Mouse (Mus musculus) lung, embryonic 14.5 days (tissue): ENCODE measurements around the gene Gm20388. TPM values are rescaled to one million over a fixed set of nuclear protein-coding genes. Genes with fewer than 3 reads are reported as not detected.

Experiments
- ATAC-seq: fragments of 200-750 bp; cut with Nextera tagmentation; 2 replicates; pipeline ENCODE4 v1.8.0; 2017; ENCODE audit warnings: mild to moderate bottlenecking, moderate TSS enrichment, moderate library complexity; ENCODE audit not compliant: insufficient read depth
- DNase-seq: peaks from one replicate; pipeline ENCODE4 v3.0.0-alpha.2; 2015
- H3K27ac ChIP-seq: fragments of 300-500 bp; sonication (generic); 2 replicates; pipeline ENCODE4 v1.5.1; 2014; ENCODE audit warnings: low read depth, mild to moderate bottlenecking, moderate library complexity
- H3K27me3 ChIP-seq: fragments of 300-500 bp; sonication (generic); 2 replicates; pipeline ENCODE4 v1.6.1; 2014; ENCODE audit warnings: low read length, control low read depth; ENCODE audit not compliant: insufficient read depth
- H3K36me3 ChIP-seq: fragments of 300-500 bp; sonication (generic); 2 replicates; pipeline ENCODE4 v1.6.1; 2014; ENCODE audit warnings: control low read depth; ENCODE audit not compliant: insufficient read depth
- H3K4me1 ChIP-seq: fragments of 300-500 bp; sonication (generic); 2 replicates; pipeline ENCODE4 v1.6.1; 2014; ENCODE audit warnings: antibody characterized with exemption, control low read depth; ENCODE audit not compliant: insufficient read depth
- H3K4me2 ChIP-seq: fragments of 300-500 bp; sonication (generic); 2 replicates; pipeline ENCODE4 v1.6.1; 2014; ENCODE audit warnings: mild to moderate bottlenecking
- H3K4me3 ChIP-seq: fragments of 300-500 bp; sonication (generic); 2 replicates; pipeline ENCODE4 v1.5.1; 2014; ENCODE audit warnings: low read depth, low read length
- H3K9ac ChIP-seq: fragments of 300-500 bp; sonication (generic); 2 replicates; pipeline ENCODE4 v1.6.1; 2014
- H3K9me3 ChIP-seq: fragments of 300-500 bp; sonication (generic); 2 replicates; pipeline ENCODE4 v1.6.1; 2016; ENCODE audit warnings: low read depth, low read length, control low read depth
- CTCF ChIP-seq: IDR thresholded peaks from 2 replicates; pipeline ENCODE4 v1.5.1; 2016; ENCODE audit warnings: antibody characterized with exemption, low read depth
- WGBS: fragments of 180-500 bp; shearing (Covaris S2); extraction: QIAGEN DNeasy Blood & Tissue Kit; methylation state at CpG from one replicate; pipeline ENCODE4 v1.1.7; 2014; 5-methylcytosine and 5-hydroxymethylcytosine counted together
- polyA plus RNA-seq: library from polyadenylated mRNA; unstranded; fragments of >200 nt; fragmentation: Nextera tagmentation; extraction: Ambion mirVana; gene quantifications from 2 replicates; pipeline ENCODE4 v1.2.1, GENCODE M21; 2014

Gm20388 gene
- polyA plus RNA-seq, 1 experiment from 2014 or later, result not detected

DNA sequence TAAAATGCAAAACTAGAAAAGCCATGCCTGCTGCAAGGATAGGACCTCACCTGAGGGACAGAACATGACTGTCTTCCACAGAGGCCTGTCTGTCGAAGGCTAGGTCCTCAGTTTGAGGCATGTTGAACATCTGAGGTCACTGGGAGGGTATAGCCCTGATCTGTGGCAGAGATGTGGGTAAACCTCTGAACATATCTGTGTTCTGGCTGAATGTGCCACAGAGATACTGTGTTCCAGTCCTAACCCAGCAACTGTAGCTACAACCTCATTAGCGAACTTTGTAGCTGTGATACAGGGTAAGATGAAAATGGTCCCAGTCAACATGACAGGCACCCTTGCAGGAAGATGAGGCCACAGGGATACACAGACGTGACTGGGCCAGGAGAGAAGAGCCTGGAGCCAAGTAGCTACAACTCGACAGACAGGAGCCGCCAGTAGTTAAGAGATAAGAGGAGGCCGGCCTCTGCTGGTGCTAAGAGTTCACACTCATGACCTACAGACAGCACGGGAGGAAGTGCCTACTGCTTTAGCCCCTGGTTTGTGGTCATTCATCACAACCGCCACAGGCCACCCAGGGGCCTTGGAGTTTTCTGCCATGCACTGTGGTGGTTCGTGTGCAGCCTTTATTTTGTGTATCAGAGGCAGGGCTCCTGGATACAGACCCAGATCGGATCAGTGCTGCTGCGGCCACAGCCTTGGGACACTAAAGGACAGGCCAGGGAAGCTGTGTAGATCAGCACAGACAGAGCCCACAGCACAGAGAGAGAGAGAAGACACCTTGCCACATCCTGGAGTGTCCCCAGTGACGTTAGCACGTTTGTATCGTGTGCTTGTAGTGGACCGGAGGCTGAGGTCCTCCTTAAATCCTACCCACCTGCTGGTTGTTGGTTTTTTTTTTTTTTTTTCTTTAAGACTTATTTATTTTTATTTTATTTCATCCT is 2439.0 kb downstream of the Gm20388 start:
- Histone ChIP-seq H3K27ac (no peak overlapping the region), H3K9ac (no peak overlapping the region), H3K4me2 (no peak overlapping the region)

DNA sequence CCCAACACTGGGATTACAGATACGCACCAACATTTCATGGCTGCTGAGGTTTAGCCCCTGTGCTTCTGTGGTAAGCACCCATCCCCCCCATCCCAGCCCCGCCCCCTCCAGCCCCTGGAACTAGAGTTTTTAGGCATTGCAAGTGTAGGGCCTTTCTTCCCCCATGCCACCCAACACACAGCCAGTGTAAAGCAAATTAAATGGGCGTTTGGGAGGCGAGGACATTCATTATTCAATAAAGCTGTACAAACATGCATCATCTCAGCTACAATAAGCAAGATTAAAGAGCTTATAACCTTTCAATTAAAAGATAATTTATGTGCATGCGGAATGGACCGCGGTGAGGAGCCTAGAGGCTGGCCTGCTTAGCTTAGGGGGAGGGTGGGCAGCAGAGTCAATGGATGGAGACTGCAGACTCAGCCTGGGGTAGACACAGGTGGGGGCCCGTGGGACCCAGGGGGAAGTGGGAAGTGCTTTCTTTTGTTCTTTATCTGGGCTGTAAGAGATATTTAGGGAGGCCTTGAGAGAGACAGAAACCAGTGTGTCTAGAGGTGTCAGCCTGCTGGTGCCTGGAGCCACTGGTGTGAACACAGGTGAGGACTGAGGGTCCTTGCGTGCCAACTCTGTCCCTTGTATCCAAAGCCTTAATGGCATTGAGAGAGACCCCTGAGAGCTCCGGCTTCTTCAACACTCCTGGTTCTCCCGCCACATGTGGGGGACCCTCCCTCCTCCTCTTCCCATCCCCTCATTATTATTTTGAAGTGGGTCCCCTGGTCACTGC is 2439.9 kb downstream of the Gm20388 start:
- Histone ChIP-seq H3K27ac (no peak overlapping the region), H3K36me3 (no peaks in the 10 kb centered on the region), H3K9me3 (no peaks in the 10 kb centered on the region), H3K27me3 (peaks cover 5% of the 10 kb centered on the region; the same call in 1 of the 2 replicates), H3K4me2 (no peak overlapping the region), H3K4me3 (no peak overlapping the region), H3K4me1 (peaks cover 3% of the 10 kb centered on the region; the same call in 1 of the 2 replicates), H3K9ac (no peak overlapping the region)
- ATAC-seq, result no peak
- TF ChIP-seq CTCF, result no peak
- DNase-seq, result no peak
- 31% methylated on average over 11 of the region's 11 CpGs for WGBS

More for the DNA sequence above, 2439.0 kb downstream of the Gm20388 start:
- Histone ChIP-seq H3K9me3 (no peaks in the 10 kb centered on the region), H3K36me3 (no peaks in the 10 kb centered on the region), H3K4me1 (peaks cover 4% of the 10 kb centered on the region; the same call in 1 of the 2 replicates), H3K27me3 (peaks cover 12% of the 10 kb centered on the region; the same call in 1 of the 2 replicates), H3K4me3 (no peak overlapping the region)
- DNase-seq, result no peak
- TF ChIP-seq CTCF, result no peak
- no peak for ATAC-seq
- 20% methylated on average over 15 of the region's 15 CpGs for WGBS

DNA sequence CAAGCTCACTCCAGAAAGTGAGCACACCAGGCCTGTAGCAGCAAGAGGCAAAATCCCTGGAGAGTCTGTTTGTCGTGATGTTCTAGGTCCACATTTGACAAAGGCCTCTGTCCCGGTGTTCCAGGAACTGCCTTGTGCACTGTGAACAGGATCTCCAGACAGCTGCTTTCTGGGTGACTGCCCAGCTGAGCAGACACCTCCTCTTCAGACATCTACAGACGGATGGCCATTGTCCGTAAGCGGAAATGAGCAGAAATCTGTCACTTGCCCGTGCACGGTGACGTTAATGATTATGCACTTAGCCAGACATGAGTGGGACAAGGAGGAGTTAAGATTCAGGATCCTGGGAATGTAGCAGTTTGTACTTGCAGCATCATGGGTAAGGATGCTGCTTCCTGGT is 2443.5 kb downstream of the Gm20388 start:
- DNase-seq, result no peak
- no peak for ATAC-seq
- H3K4me1 ChIP-seq, result peaks cover 3% of the 10 kb centered on the region; the same call in 1 of the 2 replicates
- H3K27ac ChIP-seq, result no peak overlapping the region
- WGBS, result 64% methylated on average over 8 of the region's 8 CpGs
- H3K27me3 ChIP-seq, result peaks cover 6% of the 10 kb centered on the region; the same call in 1 of the 2 replicates
- no peak for TF ChIP-seq CTCF
- no peaks in the 10 kb centered on the region for H3K9me3 ChIP-seq
- H3K9ac ChIP-seq, result no peak overlapping the region
- no peak overlapping the region for H3K4me3 ChIP-seq
- no peaks in the 10 kb centered on the region for H3K36me3 ChIP-seq
- H3K4me2 ChIP-seq, result no peak overlapping the region

DNA sequence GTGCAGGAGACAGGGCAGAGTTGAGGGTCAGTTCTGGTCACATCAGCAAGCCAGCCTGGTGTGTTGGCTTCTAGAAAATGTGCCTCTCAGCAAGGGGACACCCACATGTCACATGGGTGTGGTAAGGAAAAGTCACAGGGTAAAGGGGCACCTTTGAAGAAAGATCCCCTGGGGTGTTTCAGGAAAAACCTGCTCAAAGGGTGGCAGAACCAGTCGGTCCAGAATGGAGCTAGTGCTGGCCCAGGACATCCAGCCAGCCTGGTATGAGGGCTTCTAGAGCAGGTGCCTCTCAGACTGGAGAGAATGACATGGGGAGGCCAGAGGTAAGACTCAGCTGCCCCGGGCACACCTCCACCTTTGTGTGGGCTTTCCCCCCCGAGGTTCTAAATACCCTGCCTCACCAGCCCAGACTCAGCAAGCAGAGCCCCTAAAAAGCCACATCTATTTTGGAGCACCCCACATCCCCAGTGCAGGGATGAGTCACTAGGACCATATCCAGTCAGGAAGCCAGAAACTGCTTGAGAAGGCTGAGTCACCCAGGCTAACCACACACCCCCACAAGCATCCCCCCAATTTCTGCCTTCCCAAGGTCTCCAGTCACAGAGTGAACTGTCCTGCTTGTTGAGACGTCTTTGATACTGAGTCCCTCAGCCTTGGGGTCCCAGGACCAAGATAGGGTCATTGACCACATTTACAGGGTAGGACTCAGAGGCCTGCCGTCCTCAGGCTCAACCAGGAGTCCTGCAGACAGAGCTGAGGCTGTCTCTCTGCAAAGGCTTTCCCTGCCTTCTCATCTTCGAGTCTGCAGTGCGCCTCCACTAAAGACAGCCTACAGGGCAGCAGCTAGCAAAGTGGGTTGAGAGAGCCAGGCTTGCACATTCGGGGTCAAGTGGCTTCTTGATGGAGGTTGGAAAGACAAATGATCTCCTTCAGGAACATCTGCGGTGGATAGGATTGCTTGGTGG is 2445.3 kb downstream of the Gm20388 start:
- DNase-seq, result no peak
- no peak for ATAC-seq
- 47% methylated on average over 9 of the region's 9 CpGs for WGBS
- TF ChIP-seq CTCF, result no peak
- H3K4me2 ChIP-seq, result no peak overlapping the region
- H3K9me3 ChIP-seq, result no peaks in the 10 kb centered on the region
- H3K9ac ChIP-seq, result no peak overlapping the region
- H3K27ac ChIP-seq, result no peak overlapping the region
- H3K27me3 ChIP-seq, result 0 out of 2 replicates have a peak, but pooled peaks cover 3% of the 10 kb centered on the region
- H3K4me1 ChIP-seq, result no peaks in the 10 kb centered on the region
- H3K36me3 ChIP-seq, result no peaks in the 10 kb centered on the region
- no peak overlapping the region for H3K4me3 ChIP-seq

DNA sequence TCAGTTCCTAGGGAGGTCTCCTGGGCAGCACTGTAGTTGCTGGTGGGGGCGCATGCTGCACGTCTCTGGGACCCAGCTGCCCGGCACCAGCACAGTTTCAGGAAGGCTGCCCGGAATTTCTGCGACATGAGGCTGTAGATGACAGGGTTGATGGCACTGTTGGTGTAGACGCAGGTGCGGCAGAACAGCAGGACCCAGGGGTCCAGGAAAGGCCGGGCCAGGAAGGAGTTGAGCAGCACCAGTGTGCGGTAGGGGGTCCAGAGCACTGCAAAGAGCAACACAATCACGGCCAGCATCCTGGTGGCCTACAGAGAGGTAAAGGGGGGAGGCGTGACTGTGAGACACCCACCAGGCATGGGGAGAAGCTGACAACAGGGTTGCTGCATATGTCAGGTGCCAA is 2446.6 kb downstream of the Gm20388 start:
- TF ChIP-seq CTCF, result no peak
- no peaks in the 10 kb centered on the region for H3K9me3 ChIP-seq
- DNase-seq, result no peak
- H3K4me3 ChIP-seq, result no peak overlapping the region
- no peak overlapping the region for H3K27ac ChIP-seq
- no peak for ATAC-seq
- H3K9ac ChIP-seq, result no peak overlapping the region
- no peak overlapping the region for H3K4me2 ChIP-seq
- 52% methylated on average over 11 of the region's 11 CpGs for WGBS
- no peaks in the 10 kb centered on the region for H3K4me1 ChIP-seq
- H3K27me3 ChIP-seq, result 0 out of 2 replicates have a peak, but pooled peaks cover 3% of the 10 kb centered on the region
- no peaks in the 10 kb centered on the region for H3K36me3 ChIP-seq

DNA sequence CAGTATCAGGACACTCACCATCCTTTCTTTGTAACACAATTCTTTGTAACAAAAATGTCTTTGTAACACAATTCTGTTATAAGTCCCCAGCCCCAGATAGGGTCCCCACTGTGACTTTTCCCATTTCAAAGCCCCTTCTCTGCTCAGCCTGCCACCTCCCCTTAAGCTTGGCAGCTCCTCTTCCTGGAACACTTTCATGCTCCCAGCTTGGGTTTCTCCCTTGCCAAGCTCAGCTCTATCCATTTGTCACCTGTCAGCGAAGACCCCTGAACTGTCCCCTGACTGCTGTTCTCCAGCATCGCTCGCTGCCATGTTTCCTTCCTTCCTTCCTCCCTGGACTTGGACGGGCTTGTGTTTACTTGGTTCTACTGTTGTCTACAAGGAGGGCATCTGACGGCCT is 2447.0 kb downstream of the Gm20388 start:
- 65% methylated on average over 5 of the region's 5 CpGs for WGBS
- H3K9me3 ChIP-seq, result no peaks in the 10 kb centered on the region
- H3K4me3 ChIP-seq, result no peak overlapping the region
- ATAC-seq (no peak), DNase-seq (no peak)
- no peak overlapping the region for H3K27ac ChIP-seq
- no peaks in the 10 kb centered on the region for H3K4me1 ChIP-seq
- 0 out of 2 replicates have a peak, but pooled peaks cover 3% of the 10 kb centered on the region for H3K27me3 ChIP-seq
- TF ChIP-seq CTCF, result no peak
- no peaks in the 10 kb centered on the region for H3K36me3 ChIP-seq
- H3K9ac ChIP-seq, result no peak overlapping the region
- H3K4me2 ChIP-seq, result no peak overlapping the region
